Mouse (Mus musculus) liver, postnatal 0 days (tissue): ENCODE data around the gene Zfp64. TPM values are rescaled to one million over a fixed set of nuclear protein-coding genes. Genes with fewer than 3 reads are reported as not detected.

Source experiments
- ATAC-seq: fragments of 200-750 bp; cut with Nextera tagmentation; 2 replicates; pipeline ENCODE4 v1.8.0; 2017; ENCODE audit warnings: mild to moderate bottlenecking, moderate library complexity
- DNase-seq: peaks from one replicate; pipeline ENCODE4 v3.0.0-alpha.2; 2016
- H3K27ac ChIP-seq: fragments of 300-500 bp; sonication (generic); 2 replicates; pipeline ENCODE4 v1.5.1; 2014; ENCODE audit warnings: antibody characterized with exemption, moderate library complexity, mild to moderate bottlenecking, low read depth
- H3K27me3 ChIP-seq: fragments of 300-500 bp; sonication (generic); 2 replicates; pipeline ENCODE4 v1.6.1; 2014; ENCODE audit warnings: low read length, control low read depth, mixed read lengths; ENCODE audit not compliant: insufficient read depth
- H3K36me3 ChIP-seq: fragments of 300-500 bp; sonication (generic); replicated peaks from 2 replicates; pipeline ENCODE4 v1.6.1; 2014; ENCODE audit warnings: mild to moderate bottlenecking, control low read depth, low read length, moderate library complexity, mixed read lengths; ENCODE audit not compliant: insufficient read depth
- H3K4me1 ChIP-seq: fragments of 300-500 bp; sonication (generic); 2 replicates; pipeline ENCODE4 v1.6.1; 2014; ENCODE audit warnings: antibody characterized with exemption, mild to moderate bottlenecking, control low read depth; ENCODE audit not compliant: insufficient read depth
- H3K4me2 ChIP-seq: fragments of 300-500 bp; sonication (generic); 2 replicates; pipeline ENCODE4 v1.6.1; 2014; ENCODE audit warnings: low read depth, mild to moderate bottlenecking, low read length, moderate library complexity, mixed read lengths
- H3K4me3 ChIP-seq: fragments of 300-500 bp; sonication (generic); 2 replicates; pipeline ENCODE4 v1.5.1; 2014; ENCODE audit warnings: low read depth, low read length
- H3K9ac ChIP-seq: fragments of 300-500 bp; sonication (generic); replicated peaks from 2 replicates; pipeline ENCODE4 v1.6.1; 2014; ENCODE audit warnings: mild to moderate bottlenecking, moderate library complexity
- H3K9me3 ChIP-seq: fragments of 300-500 bp; sonication (generic); 2 replicates; pipeline ENCODE4 v1.6.1; 2016; ENCODE audit warnings: mild to moderate bottlenecking, control low read depth, low read length, mixed read lengths
- CTCF ChIP-seq: sonication (generic); IDR thresholded peaks from 2 replicates; pipeline ENCODE4 v1.5.1; 2016; ENCODE audit warnings: antibody characterized with exemption, low read depth
- EP300 ChIP-seq: IDR thresholded peaks from 2 replicates; pipeline ENCODE4 v1.6.1; 2016; ENCODE audit warnings: antibody characterized with exemption, low read depth, mild to moderate bottlenecking
- WGBS: fragments of 180-500 bp; shearing (Covaris S2); extraction: QIAGEN DNeasy Blood & Tissue Kit; methylation state at CpG from one replicate; pipeline ENCODE4 v1.1.7; 2014; ENCODE audit not compliant: insufficient replicate concordance; 5-methylcytosine and 5-hydroxymethylcytosine counted together
- polyA plus RNA-seq: library from polyadenylated mRNA; unstranded; fragments of >200 nt; fragmentation: Nextera tagmentation; extraction: Ambion mirVana; gene quantifications from 2 replicates; pipeline ENCODE4 v1.2.1, GENCODE M21; 2015

Zfp64 gene
- polyA plus RNA-seq, 1 experiment from 2014 or later, result 7.1 TPM

- no peaks in the 10 kb centered on the region for H3K9me3 ChIP-seq
- 78% methylated on average over 2 of the region's 2 CpGs for WGBS
- H3K4me1 ChIP-seq, result no peaks in the 10 kb centered on the region
- TF ChIP-seq CTCF (no peak), EP300 (no peak)
- H3K27me3 ChIP-seq, result no peaks in the 10 kb centered on the region
- H3K4me2 ChIP-seq, result no peak overlapping the region
- ATAC-seq, result no peak
- H3K36me3 ChIP-seq, result no peaks in the 10 kb centered on the region
- no peak overlapping the region for H3K9ac ChIP-seq
- H3K4me3 ChIP-seq, result no peak overlapping the region
- no peak for DNase-seq
- no peak overlapping the region for H3K27ac ChIP-seq
Measured at GRCm38 (mm10) chr2:168892057-168892456, 63.3 kb downstream of the Zfp64 start.

GRCm38 (mm10) chr2:168884641-168885040 is 70.7 kb downstream of the Zfp64 start:
- no peaks in the 10 kb centered on the region for H3K9me3 ChIP-seq
- 49% methylated on average over 8 of the region's 8 CpGs for whole genome bisulfite sequencing
- no peak overlapping the region for H3K27ac ChIP-seq
- no peak overlapping the region for H3K4me2 ChIP-seq
- H3K36me3 ChIP-seq, result no peaks in the 10 kb centered on the region
- DNase-seq (peak; percentile 34), ATAC-seq (no peak)
- no peaks in the 10 kb centered on the region for H3K4me1 ChIP-seq
- H3K4me3 ChIP-seq, result no peak overlapping the region
- no peak overlapping the region for H3K9ac ChIP-seq
- no peaks in the 10 kb centered on the region for H3K27me3 ChIP-seq
- TF ChIP-seq CTCF, result no peak
- no peak for TF ChIP-seq EP300

- no peaks in the 10 kb centered on the region for H3K36me3 ChIP-seq
- 0 out of 2 replicates have a peak, but pooled peaks cover 2% of the 10 kb centered on the region for H3K4me1 ChIP-seq
- no peak overlapping the region for H3K4me3 ChIP-seq
- H3K9me3 ChIP-seq, result no peaks in the 10 kb centered on the region
- WGBS, result 33% methylated on average over 1 of the region's 1 CpGs
- TF ChIP-seq EP300 (no peak), CTCF (no peak)
- H3K9ac ChIP-seq, result no peak overlapping the region
- no peak overlapping the region for H3K27ac ChIP-seq
- DNase-seq (no peak), ATAC-seq (no peak)
- H3K4me2 ChIP-seq, result no peak overlapping the region
- H3K27me3 ChIP-seq, result no peaks in the 10 kb centered on the region
Measured at GRCm38 (mm10) chr2:168882997-168883396, 72.4 kb downstream of the Zfp64 start.

GRCm38 (mm10) chr2:168881927-168882326 is 73.5 kb downstream of the Zfp64 start:
- DNase-seq, result no peak
- Histone ChIP-seq H3K4me2 (no peak overlapping the region), H3K4me3 (no peak overlapping the region), H3K27me3 (no peaks in the 10 kb centered on the region), H3K9ac (no peak overlapping the region), H3K4me1 (0 out of 2 replicates have a peak, but pooled peaks cover 2% of the 10 kb centered on the region), H3K36me3 (no peaks in the 10 kb centered on the region), H3K9me3 (no peaks in the 10 kb centered on the region), H3K27ac (no peak overlapping the region)
- TF ChIP-seq EP300 (no peak), CTCF (peak; percentile 71)
- ATAC-seq, result no peak
- WGBS, result 44% methylated on average over 5 of the region's 5 CpGs

- 77% methylated on average over 10 of the region's 10 CpGs for WGBS
Measured at GRCm38 (mm10) chr2:168879573-168879972, 75.8 kb downstream of the Zfp64 start.

GRCm38 (mm10) chr2:168878708-168879107 is 76.7 kb downstream of the Zfp64 start:
- DNase-seq, result peak; percentile 26
- 67% methylated on average over 8 of the region's 8 CpGs for WGBS
- H3K4me1 ChIP-seq, result 0 out of 2 replicates have a peak, but pooled peaks cover 2% of the 10 kb centered on the region
- H3K27me3 ChIP-seq, result no peaks in the 10 kb centered on the region
- H3K4me3 ChIP-seq, result no peak overlapping the region
- no peaks in the 10 kb centered on the region for H3K36me3 ChIP-seq
- peak; percentile 67 for ATAC-seq
- no peak overlapping the region for H3K9ac ChIP-seq
- no peak for TF ChIP-seq CTCF
- no peak for TF ChIP-seq EP300
- H3K9me3 ChIP-seq, result no peaks in the 10 kb centered on the region
- H3K4me2 ChIP-seq, result peak overlapping the region; percentile 48; the same call in 1 of the 2 replicates
- 0 out of 2 replicates have a peak overlapping the region, but pooled peaks have one; percentile 3 for H3K27ac ChIP-seq

More at GRCm38 (mm10) chr2:168879573-168879972, 75.8 kb downstream of the Zfp64 start:
- TF ChIP-seq EP300 (no peak), CTCF (peak; percentile 34)
- Histone ChIP-seq H3K4me3 (no peak overlapping the region), H3K36me3 (no peaks in the 10 kb centered on the region), H3K9me3 (no peaks in the 10 kb centered on the region), H3K27ac (no peak overlapping the region), H3K9ac (no peak overlapping the region), H3K4me2 (no peak overlapping the region), H3K4me1 (0 out of 2 replicates have a peak, but pooled peaks cover 2% of the 10 kb centered on the region), H3K27me3 (no peaks in the 10 kb centered on the region)
- ATAC-seq (no peak), DNase-seq (no peak)

GRCm38 (mm10) chr2:168878158-168878557 is 77.2 kb downstream of the Zfp64 start:
- H3K27me3 ChIP-seq, result no peaks in the 10 kb centered on the region
- H3K9me3 ChIP-seq, result no peaks in the 10 kb centered on the region
- no peak overlapping the region for H3K27ac ChIP-seq
- ATAC-seq, result 0 out of 2 replicates have a peak, but pooled peaks have one; percentile 25
- TF ChIP-seq EP300 (no peak), CTCF (peak; percentile 54)
- no peak for DNase-seq
- no peaks in the 10 kb centered on the region for H3K36me3 ChIP-seq
- WGBS, result 71% methylated on average over 4 of the region's 4 CpGs
- no peak overlapping the region for H3K4me2 ChIP-seq
- no peak overlapping the region for H3K4me3 ChIP-seq
- H3K9ac ChIP-seq, result no peak overlapping the region
- H3K4me1 ChIP-seq, result 0 out of 2 replicates have a peak, but pooled peaks cover 2% of the 10 kb centered on the region
